In genomic region chr5:25160515-25160914, GRCm38 (mm10) we compare ENCODE assay signal across 12 mouse cellular contexts. TPM values are rescaled to one million over a fixed set of nuclear protein-coding genes. Genes with fewer than 3 reads are reported as not detected.
A peak's percentile ranks its signal among the peaks of the same experiment; 100 is the strongest.
DNase-seq lines count a peak whose midpoint lies in the region; ATAC-seq and TF ChIP-seq lines count a peak whose summit lies in the region.
"Had no signal": no experiment of that assay in that cellular context is flagged by ENCODE, and none has a peak within 500 bp of the region (broad histone marks: within the 10 kb centered on the region; RNA-seq: fewer than 3 reads in every experiment).

No protein-coding gene starts in this region.

- H3K27ac ChIP-seq in hindbrain, embryonic 14.5 days, result no peak overlapping the region
- H3K27ac ChIP-seq in hindbrain, embryonic 12.5 days, result no peak overlapping the region
- H3K27ac ChIP-seq in layer of hippocampus, adult 2 months, result peak overlapping the region; percentile 68
- peak overlapping the region; percentile 20; the same call in 1 of the 2 replicates for H3K27ac ChIP-seq in neural tube, embryonic 13.5 days (replicated peaks)
- H3K27ac ChIP-seq in heart, embryonic 10.5 days, result no peak overlapping the region
- H3K27ac ChIP-seq: liver, embryonic 14.5 days had no signal

- H3K9me3 ChIP-seq in hindbrain, embryonic 14.5 days (ENCODE audit: control insufficient read depth, low read length), result no peaks in the 10 kb centered on the region
- H3K9me3 ChIP-seq in hindbrain, embryonic 12.5 days (replicated peaks), result no peaks in the 10 kb centered on the region
- no peaks in the 10 kb centered on the region for H3K9me3 ChIP-seq in neural tube, embryonic 13.5 days
- H3K9me3 ChIP-seq in heart, embryonic 10.5 days, result no peaks in the 10 kb centered on the region

- H3K9ac ChIP-seq in hindbrain, embryonic 14.5 days, result no peak overlapping the region
- no peak overlapping the region for H3K9ac ChIP-seq in hindbrain, embryonic 12.5 days
- H3K9ac ChIP-seq in neural tube, embryonic 13.5 days, result no peak overlapping the region
- H3K9ac ChIP-seq: liver, embryonic 14.5 days had no signal

- peak; percentile 29 for DNase-seq in hindbrain, embryonic 14.5 days (ENCODE audit: low spot score)
- DNase-seq in cerebellum, postnatal 14 days, result peak; percentile 31 to 33
- peak; percentile 33 to 78 for DNase-seq in layer of hippocampus, adult 2 months (ENCODE audit: low spot score in 2 of 2)
- DNase-seq in adrenal gland, adult 2 months, result no peak
- no peak for DNase-seq in heart, postnatal 4 days
- DNase-seq in heart, embryonic 10.5 days (ENCODE audit: low spot score), result no peak

- H3K4me2 ChIP-seq in hindbrain, embryonic 14.5 days (replicated peaks), result no peak overlapping the region
- H3K4me2 ChIP-seq in hindbrain, embryonic 12.5 days (replicated peaks), result no peak overlapping the region
- H3K4me2 ChIP-seq in neural tube, embryonic 13.5 days, result no peak overlapping the region

- no peaks in the 10 kb centered on the region for H3K27me3 ChIP-seq in hindbrain, embryonic 14.5 days (ENCODE audit: control insufficient read depth, insufficient read depth, low read length)
- H3K27me3 ChIP-seq in hindbrain, embryonic 12.5 days, result no peaks in the 10 kb centered on the region
- no peaks in the 10 kb centered on the region for H3K27me3 ChIP-seq in neural tube, embryonic 13.5 days
- no peaks in the 10 kb centered on the region for H3K27me3 ChIP-seq in heart, embryonic 10.5 days (ENCODE audit: insufficient read depth, poor library complexity, severe bottlenecking)

- TF ChIP-seq CTCF in layer of hippocampus, adult 2 months (conservative IDR thresholded peaks at IDR 0.05), result no peak

- H3K4me3 ChIP-seq in hindbrain, embryonic 14.5 days (replicated peaks; ENCODE audit: low read length), result no peak overlapping the region
- H3K4me3 ChIP-seq in hindbrain, embryonic 12.5 days, result no peak overlapping the region
- no peak overlapping the region for H3K4me3 ChIP-seq in layer of hippocampus, adult 2 months
- H3K4me3 ChIP-seq in neural tube, embryonic 13.5 days, result no peak overlapping the region
- no peak overlapping the region for H3K4me3 ChIP-seq in heart, embryonic 10.5 days

- 57% methylated on average over 11 of the region's 11 CpGs for WGBS in hindbrain, embryonic 14.5 days
- WGBS in hindbrain, embryonic 12.5 days, result 66% methylated on average over 11 of the region's 11 CpGs
- 44% methylated on average over 11 of the region's 11 CpGs for WGBS in neural tube, embryonic 13.5 days
- WGBS in heart, embryonic 10.5 days, result 73% methylated on average over 11 of the region's 11 CpGs

- no peaks in the 10 kb centered on the region for H3K36me3 ChIP-seq in hindbrain, embryonic 14.5 days (replicated peaks; ENCODE audit: control insufficient read depth, insufficient read depth)
- no peaks in the 10 kb centered on the region for H3K36me3 ChIP-seq in hindbrain, embryonic 12.5 days
- H3K36me3 ChIP-seq in neural tube, embryonic 13.5 days, result no peaks in the 10 kb centered on the region
- H3K36me3 ChIP-seq in heart, embryonic 10.5 days, result no peaks in the 10 kb centered on the region

- ATAC-seq in hindbrain, embryonic 14.5 days (ENCODE audit: low FRiP score), result peak; percentile 64; the same call in 1 of the 2 replicates
- ATAC-seq in hindbrain, embryonic 12.5 days (ENCODE audit: low FRiP score), result no peak
- peak; percentile 78 for ATAC-seq in neural tube, embryonic 13.5 days (ENCODE audit: low read depth)

- H3K4me1 ChIP-seq in hindbrain, embryonic 14.5 days (replicated peaks; ENCODE audit: control insufficient read depth, insufficient read depth, low read length), result no peaks in the 10 kb centered on the region
- no peaks in the 10 kb centered on the region for H3K4me1 ChIP-seq in hindbrain, embryonic 12.5 days
- H3K4me1 ChIP-seq in neural tube, embryonic 13.5 days (replicated peaks), result peaks cover 13% of the 10 kb centered on the region
- H3K4me1 ChIP-seq in heart, embryonic 10.5 days, result 0 out of 2 replicates have a peak, but pooled peaks cover 4% of the 10 kb centered on the region

RNA-seq across cellular contexts. Expression of gene Galntl5, which starts 20.7 kb away (rescaled TPM):
- not detected in 2 replicates for polyA plus RNA-seq in hindbrain, embryonic 14.5 days (2014; fragmentation: Nextera tagmentation; extraction: Ambion mirVana)
- not detected in 2 replicates for polyA plus RNA-seq in hindbrain, embryonic 12.5 days (2016; fragmentation: Nextera tagmentation; extraction: Ambion mirVana)
- total RNA-seq in layer of hippocampus, adult 2 months (2021), result not detected
- polyA plus RNA-seq in neural tube, embryonic 13.5 days (2015; fragmentation: Nextera tagmentation; extraction: Ambion mirVana), result not detected in 2 replicates
- not detected for total RNA-seq in adrenal gland, adult 2 months (2021)
- not detected in 2 replicates for polyA plus RNA-seq in adrenal gland, adult 2 months (2012; rRNA removed)
- not detected for total RNA-seq in heart, postnatal 4 days (2021)
- polyA plus RNA-seq in heart, embryonic 10.5 days (2016; fragmentation: Nextera tagmentation; extraction: Ambion mirVana), result not detected in 2 replicates
- total RNA-seq: hematopoietic stem cell, adult 5-6 weeks; neutrophil, adult 5-6 weeks had no signal
- polyA plus RNA-seq: embryonic facial prominence, embryonic 14.5 days; liver, embryonic 14.5 days had no signal

Comparison
In these comparisons a context has a peak if more than half of its experiments do, and no peak if none do; other contexts are left out.
1. DNase-seq: peak in hindbrain, embryonic 14.5 days (single experiment), cerebellum, postnatal 14 days (2 of 2) and layer of hippocampus, adult 2 months (2 of 2); none in adrenal gland, adult 2 months (single experiment), heart, postnatal 4 days (single experiment) and heart, embryonic 10.5 days (single experiment).
2. H3K27ac ChIP-seq: peak in layer of hippocampus, adult 2 months (single experiment) and neural tube, embryonic 13.5 days (single experiment); none in hindbrain, embryonic 14.5 days (single experiment), hindbrain, embryonic 12.5 days (single experiment) and heart, embryonic 10.5 days (single experiment).